Mouse (Mus musculus): Measurements from ENCODE around the gene Slit3.

DNA sequence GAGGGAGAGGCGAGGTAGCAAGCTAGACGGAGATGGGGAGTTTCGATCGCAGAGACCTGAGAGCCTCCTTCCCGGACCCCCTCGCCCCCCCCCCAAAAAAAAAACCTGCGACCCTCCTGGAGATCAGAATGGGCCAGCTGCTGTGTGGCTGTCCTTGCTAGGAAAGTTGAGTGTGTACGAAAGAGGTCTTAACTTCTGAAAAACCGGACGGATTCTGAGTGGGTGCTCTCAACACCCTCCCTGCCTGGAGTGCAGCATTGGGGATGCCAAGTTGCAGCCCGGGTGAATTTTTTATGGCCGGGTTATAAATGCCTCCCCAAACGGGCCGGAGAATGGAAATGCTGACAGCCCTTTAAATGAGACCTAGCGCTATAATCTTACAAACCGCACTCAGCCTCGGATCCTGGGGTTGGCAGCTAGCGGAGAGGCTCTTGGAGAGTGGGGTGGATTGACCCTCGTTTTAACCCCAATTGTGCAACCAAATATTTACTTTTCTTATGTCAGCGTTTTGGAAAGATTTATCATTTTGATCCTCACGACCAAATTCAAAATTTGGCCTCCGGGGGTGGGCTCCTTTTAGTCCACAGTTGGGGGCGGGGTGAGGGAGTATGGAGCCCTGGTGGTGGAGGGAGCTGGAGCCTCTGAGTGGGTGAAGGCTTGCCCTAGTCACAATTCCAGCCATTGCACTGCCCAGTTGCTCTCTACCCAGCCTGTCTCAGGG lies 1.2 kb downstream of the Slit3 start:
- no peak for TF ChIP-seq CTCF (IDR thresholded peaks at IDR 0.05; ENCODE audit: borderline replicate concordance, control insufficient read depth, extremely low read depth, insufficient read depth, low read length, poor library complexity)
- TF ChIP-seq POLR2A (IDR thresholded peaks at IDR 0.05; ENCODE audit: control insufficient read depth, extremely low read depth, insufficient read depth, low read length, poor library complexity) = no peak

Measured in thymus, adult 2 months (tissue).